Comparison of ENCODE assay signal across 10 mouse cellular contexts in the genomic region with DNA sequence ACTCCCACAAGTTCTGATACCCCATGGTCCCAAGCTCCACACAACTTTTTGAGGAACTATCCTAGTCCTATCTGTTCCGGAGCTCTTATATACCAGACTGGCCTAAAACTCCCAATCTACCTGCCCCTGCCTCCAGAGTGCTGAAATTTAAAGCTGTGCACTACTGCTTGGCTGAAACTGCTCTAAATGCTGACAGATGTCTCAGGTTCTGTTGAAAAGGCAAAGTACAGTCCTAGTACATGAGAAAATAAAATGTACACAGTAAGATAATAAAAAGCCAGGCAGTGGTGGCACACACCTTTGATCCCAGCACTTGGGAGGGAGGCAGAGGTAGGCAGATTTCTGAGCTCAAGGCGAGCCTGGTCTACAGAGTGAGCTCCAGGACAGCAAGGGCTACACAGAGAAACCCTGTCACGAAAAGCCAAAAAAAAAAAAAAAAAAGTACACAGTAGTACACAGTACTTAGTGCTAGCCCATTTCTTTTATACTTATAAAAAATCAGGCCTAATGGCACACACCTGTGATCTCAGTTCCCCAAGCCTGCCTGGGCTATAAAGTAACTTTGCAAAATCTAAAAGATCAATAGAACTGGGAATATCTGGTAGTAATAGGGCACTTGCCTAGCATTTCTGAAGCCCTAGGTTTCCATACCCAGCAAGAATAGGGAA. TPM values are rescaled to one million over a fixed set of nuclear protein-coding genes. Genes with fewer than 3 reads are reported as not detected.
DNase-seq lines count a peak whose midpoint lies in the region; ATAC-seq and TF ChIP-seq lines count a peak whose summit lies in the region.
"Had no signal": no experiment of that assay in that cellular context is flagged by ENCODE, and none has a peak within 500 bp of the region (broad histone marks: within the 10 kb centered on the region; RNA-seq: fewer than 3 reads in every experiment).

No protein-coding gene starts in this region.

- no peak for TF ChIP-seq POLR2A in ES-Bruce4 (IDR thresholded peaks at IDR 0.05; ENCODE audit: insufficient read depth, low read length)

- no peak overlapping the region for H3K9ac ChIP-seq in liver, embryonic 12.5 days
- peak overlapping the region; percentile 71 for H3K9ac ChIP-seq in ES-Bruce4 (ENCODE audit: low read depth, poor library complexity, severe bottlenecking)
- no peak overlapping the region for H3K9ac ChIP-seq in embryonic facial prominence, embryonic 12.5 days
- H3K9ac ChIP-seq: forebrain, postnatal 0 days had no signal

- no peak for TF ChIP-seq CTCF in ES-Bruce4 (IDR thresholded peaks at IDR 0.05; ENCODE audit: low read depth, low read length)

- peak overlapping the region; percentile 66 for H3K27ac ChIP-seq in liver, embryonic 12.5 days
- peak overlapping the region; percentile 59 for H3K27ac ChIP-seq in ES-Bruce4 (ENCODE audit: insufficient read depth, low read length)
- H3K27ac ChIP-seq in embryonic facial prominence, embryonic 12.5 days, result peak overlapping the region; percentile 13; the same call in 1 of the 2 replicates
- H3K27ac ChIP-seq: layer of hippocampus, adult 2 months; midbrain, embryonic 10.5 days had no signal

- H3K4me2 ChIP-seq in liver, embryonic 12.5 days, result peak overlapping the region; percentile 73; the same call in 1 of the 2 replicates
- no peak overlapping the region for H3K4me2 ChIP-seq in embryonic facial prominence, embryonic 12.5 days (replicated peaks)

- TF ChIP-seq EP300 in ES-Bruce4 (IDR thresholded peaks at IDR 0.05; ENCODE audit: insufficient read depth, low read depth, low read length), result no peak

- WGBS in liver, embryonic 12.5 days (ENCODE audit: insufficient replicate concordance), result 51% methylated on average over 3 of the region's 3 CpGs
- WGBS in embryonic facial prominence, embryonic 12.5 days, result 61% methylated on average over 3 of the region's 3 CpGs

- no peaks in the 10 kb centered on the region for H3K27me3 ChIP-seq in liver, embryonic 12.5 days (replicated peaks)
- H3K27me3 ChIP-seq in ES-Bruce4 (ENCODE audit: control insufficient read depth, insufficient read depth, low read length, poor library complexity, severe bottlenecking), result no peaks in the 10 kb centered on the region
- no peaks in the 10 kb centered on the region for H3K27me3 ChIP-seq in embryonic facial prominence, embryonic 12.5 days
- no peaks in the 10 kb centered on the region for H3K27me3 ChIP-seq in splenic B cell, adult 2 months (ENCODE audit: control insufficient read depth, insufficient read depth, low read length, poor library complexity, severe bottlenecking)

- no peaks in the 10 kb centered on the region for H3K9me3 ChIP-seq in liver, embryonic 12.5 days (replicated peaks)
- no peaks in the 10 kb centered on the region for H3K9me3 ChIP-seq in ES-Bruce4 (replicated peaks; ENCODE audit: control insufficient read depth, insufficient read depth, low read length, poor library complexity, severe bottlenecking)
- H3K9me3 ChIP-seq in embryonic facial prominence, embryonic 12.5 days, result no peaks in the 10 kb centered on the region
- H3K9me3 ChIP-seq: midbrain, embryonic 10.5 days had no signal

- peaks cover 32% of the 10 kb centered on the region for H3K4me1 ChIP-seq in liver, embryonic 12.5 days
- H3K4me1 ChIP-seq in ES-Bruce4 (ENCODE audit: control insufficient read depth, insufficient read depth, low read length), result no peaks in the 10 kb centered on the region
- H3K4me1 ChIP-seq in embryonic facial prominence, embryonic 12.5 days, result no peaks in the 10 kb centered on the region

- ATAC-seq in liver, embryonic 12.5 days, result no peak
- no peak for ATAC-seq in embryonic facial prominence, embryonic 12.5 days (ENCODE audit: insufficient number of reproducible peaks, insufficient read depth, low FRiP score, low TSS enrichment)
- ATAC-seq: forebrain, postnatal 0 days had no signal

- no peak overlapping the region for H3K4me3 ChIP-seq in liver, embryonic 12.5 days
- no peak overlapping the region for H3K4me3 ChIP-seq in ES-Bruce4 (ENCODE audit: low read depth, low read length)
- no peak overlapping the region for H3K4me3 ChIP-seq in embryonic facial prominence, embryonic 12.5 days
- H3K4me3 ChIP-seq: layer of hippocampus, adult 2 months had no signal

- no peak for DNase-seq in liver
- peak; percentile 24 for DNase-seq in splenic B cell, adult 2 months (ENCODE audit: low read depth, low spot score)
- no peak for DNase-seq in urinary bladder, postnatal 36 days (ENCODE audit: low spot score in 2 of 2)
- no peak for DNase-seq in frontal cortex, postnatal 14 days (ENCODE audit: low spot score in 2 of 2)

- peaks cover 27% of the 10 kb centered on the region for H3K36me3 ChIP-seq in liver, embryonic 12.5 days
- peaks cover 22% of the 10 kb centered on the region for H3K36me3 ChIP-seq in ES-Bruce4 (ENCODE audit: control insufficient read depth, insufficient read depth, low read length, poor library complexity, severe bottlenecking)
- peaks cover 14% of the 10 kb centered on the region for H3K36me3 ChIP-seq in embryonic facial prominence, embryonic 12.5 days
- H3K36me3 ChIP-seq in splenic B cell, adult 2 months (ENCODE audit: control insufficient read depth, insufficient read depth, low read length, poor library complexity, severe bottlenecking), result peaks cover 9% of the 10 kb centered on the region

RNA-seq across cellular contexts. Expression of gene Eif1, which starts 3.0 kb away (rescaled TPM):
- 1,823 and 1,858 TPM in 2 replicates for polyA plus RNA-seq in liver, embryonic 12.5 days (2016; fragmentation: Nextera tagmentation; extraction: Ambion mirVana)
- polyA plus RNA-seq in ES-Bruce4 (2011; ENCODE audit: insufficient read depth, insufficient read length, low read depth, missing spikeins), result 718 and 769 TPM in 2 replicates
- 1,469 and 1,519 TPM in 2 replicates for polyA plus RNA-seq in embryonic facial prominence, embryonic 12.5 days (2016; fragmentation: Nextera tagmentation; extraction: Ambion mirVana)

RNA-seq across cellular contexts. Expression of gene Gast, which starts 11.5 kb away (rescaled TPM):
- not detected in 2 replicates for polyA plus RNA-seq in liver, embryonic 12.5 days (2016; fragmentation: Nextera tagmentation; extraction: Ambion mirVana)
- polyA plus RNA-seq in ES-Bruce4 (2011; ENCODE audit: insufficient read depth, insufficient read length, low read depth, missing spikeins), result not detected in 2 replicates
- polyA plus RNA-seq in embryonic facial prominence, embryonic 12.5 days (2016; fragmentation: Nextera tagmentation; extraction: Ambion mirVana), result not detected in 2 replicates
- polyA plus RNA-seq: midbrain, embryonic 10.5 days had no signal

RNA-seq across cellular contexts. Expression of gene Hap1, which starts 33.2 kb away (rescaled TPM):
- polyA plus RNA-seq in liver, embryonic 12.5 days (2016; fragmentation: Nextera tagmentation; extraction: Ambion mirVana), result 0.43 and 0.47 TPM in 2 replicates
- 12.7 and 13.6 TPM in 2 replicates for polyA plus RNA-seq in ES-Bruce4 (2011; ENCODE audit: insufficient read depth, insufficient read length, low read depth, missing spikeins)
- polyA plus RNA-seq in embryonic facial prominence, embryonic 12.5 days (2016; fragmentation: Nextera tagmentation; extraction: Ambion mirVana), result 10.6 and 13.4 TPM in 2 replicates

RNA-seq across cellular contexts. Expression of gene Krt42, which starts 53.1 kb away (rescaled TPM):
- not detected in 2 replicates for polyA plus RNA-seq in liver, embryonic 12.5 days (2016; fragmentation: Nextera tagmentation; extraction: Ambion mirVana)
- polyA plus RNA-seq in ES-Bruce4 (2011; ENCODE audit: insufficient read depth, insufficient read length, low read depth, missing spikeins), result 20.6 and 21.5 TPM in 2 replicates
- polyA plus RNA-seq in embryonic facial prominence, embryonic 12.5 days (2016; fragmentation: Nextera tagmentation; extraction: Ambion mirVana), result not detected in 2 replicates
- polyA plus RNA-seq: forebrain, postnatal 0 days; midbrain, embryonic 10.5 days had no signal

Comparison
In these comparisons a context has a peak if more than half of its experiments do, and no peak if none do; other contexts are left out.
1. H3K27ac ChIP-seq: peak in every context shown above with its lines; median percentile 66 in liver, embryonic 12.5 days; 59 in ES-Bruce4; 13 in embryonic facial prominence, embryonic 12.5 days.